Mouse (Mus musculus): ENCODE measurements at regions not wholly inside any gene's neighbourhood (a gene's known extent, or its start where the extent isn't known, plus 50 kb on each side); places are given as distances from the start of the nearest gene placed in this dataset.
"Not testable (repeated sequence)": the region's sequence is repeated elsewhere in the genome, so short reads cannot be mapped to it uniquely, and the experiment has no call there.

- ATAC-seq (replicated peaks; ENCODE audit: insufficient number of reproducible peaks, low FRiP score, low TSS enrichment, poor library complexity, severe bottlenecking): no peak
Measured at GRCm38 (mm10) chr9:90618154-90618553, 347.6 kb upstream of the Tbc1d2b start.

GRCm38 (mm10) chr9:90597894-90598293 lies 327.3 kb upstream of the Tbc1d2b start:
- ATAC-seq (replicated peaks; ENCODE audit: insufficient number of reproducible peaks, low FRiP score, low TSS enrichment, poor library complexity, severe bottlenecking): no peak

GRCm38 (mm10) chr9:90556742-90557141 lies 286.1 kb upstream of the Tbc1d2b start:
- ATAC-seq (replicated peaks; ENCODE audit: insufficient number of reproducible peaks, low FRiP score, low TSS enrichment, poor library complexity, severe bottlenecking): no peak

GRCm38 (mm10) chr9:90556216-90556615 lies 285.6 kb upstream of the Tbc1d2b start:
- ATAC-seq (replicated peaks; ENCODE audit: insufficient number of reproducible peaks, low FRiP score, low TSS enrichment, poor library complexity, severe bottlenecking): no peak

GRCm38 (mm10) chr9:90547931-90548330 lies 277.3 kb upstream of the Tbc1d2b start:
- no peak for ATAC-seq (replicated peaks; ENCODE audit: insufficient number of reproducible peaks, low FRiP score, low TSS enrichment, poor library complexity, severe bottlenecking)

- no peak for ATAC-seq (replicated peaks; ENCODE audit: insufficient number of reproducible peaks, low FRiP score, low TSS enrichment, poor library complexity, severe bottlenecking)
Measured at GRCm38 (mm10) chr9:90546720-90547119, 276.1 kb upstream of the Tbc1d2b start.

- ATAC-seq (replicated peaks; ENCODE audit: insufficient number of reproducible peaks, low FRiP score, low TSS enrichment, poor library complexity, severe bottlenecking): not testable (repeated sequence)
Measured at GRCm38 (mm10) chr9:90537683-90538082, 267.1 kb upstream of the Tbc1d2b start.

GRCm38 (mm10) chr9:90533372-90533771 lies 262.8 kb upstream of the Tbc1d2b start:
- no peak for ATAC-seq (replicated peaks; ENCODE audit: insufficient number of reproducible peaks, low FRiP score, low TSS enrichment, poor library complexity, severe bottlenecking)

GRCm38 (mm10) chr9:90521186-90521585 lies 250.6 kb upstream of the Tbc1d2b start:
- ATAC-seq (replicated peaks; ENCODE audit: insufficient number of reproducible peaks, low FRiP score, low TSS enrichment, poor library complexity, severe bottlenecking): no peak

GRCm38 (mm10) chr9:90494888-90495287 lies 224.3 kb upstream of the Tbc1d2b start:
- ATAC-seq (replicated peaks; ENCODE audit: insufficient number of reproducible peaks, low FRiP score, low TSS enrichment, poor library complexity, severe bottlenecking): no peak

GRCm38 (mm10) chr9:90490561-90491152 lies 220.1 kb upstream of the Tbc1d2b start:
- ATAC-seq (replicated peaks; ENCODE audit: insufficient number of reproducible peaks, low FRiP score, low TSS enrichment, poor library complexity, severe bottlenecking): no peak

- peak; percentile 64 for ATAC-seq (replicated peaks; ENCODE audit: insufficient number of reproducible peaks, low FRiP score, low TSS enrichment, poor library complexity, severe bottlenecking)
Measured at GRCm38 (mm10) chr9:90450579-90450978, 180.0 kb upstream of the Tbc1d2b start.

- peak; percentile 50; the same call in 1 of the 2 replicates for ATAC-seq (replicated peaks; ENCODE audit: insufficient number of reproducible peaks, low FRiP score, low TSS enrichment, poor library complexity, severe bottlenecking)
Measured at GRCm38 (mm10) chr9:90446957-90447356, 176.4 kb upstream of the Tbc1d2b start.

- no peak for ATAC-seq (replicated peaks; ENCODE audit: insufficient number of reproducible peaks, low FRiP score, low TSS enrichment, poor library complexity, severe bottlenecking)
Measured at GRCm38 (mm10) chr9:90434902-90435301, 164.3 kb upstream of the Tbc1d2b start.

- ATAC-seq (replicated peaks; ENCODE audit: insufficient number of reproducible peaks, low FRiP score, low TSS enrichment, poor library complexity, severe bottlenecking): peak; percentile 97
Measured at GRCm38 (mm10) chr9:90430898-90431297, 160.3 kb upstream of the Tbc1d2b start.

- ATAC-seq (replicated peaks; ENCODE audit: insufficient number of reproducible peaks, low FRiP score, low TSS enrichment, poor library complexity, severe bottlenecking): no peak
Measured at GRCm38 (mm10) chr9:90421662-90422061, 151.1 kb upstream of the Tbc1d2b start.

GRCm38 (mm10) chr9:90419762-90420541 lies 149.3 kb upstream of the Tbc1d2b start:
- no peak for ATAC-seq (replicated peaks; ENCODE audit: insufficient number of reproducible peaks, low FRiP score, low TSS enrichment, poor library complexity, severe bottlenecking)

GRCm38 (mm10) chr9:90408789-90409188 lies 138.2 kb upstream of the Tbc1d2b start:
- ATAC-seq (replicated peaks; ENCODE audit: insufficient number of reproducible peaks, low FRiP score, low TSS enrichment, poor library complexity, severe bottlenecking): no peak

- ATAC-seq (replicated peaks; ENCODE audit: insufficient number of reproducible peaks, low FRiP score, low TSS enrichment, poor library complexity, severe bottlenecking): no peak
Measured at GRCm38 (mm10) chr9:90407573-90407972, 137.0 kb upstream of the Tbc1d2b start.

- no peak for ATAC-seq (replicated peaks; ENCODE audit: insufficient number of reproducible peaks, low FRiP score, low TSS enrichment, poor library complexity, severe bottlenecking)
Measured at GRCm38 (mm10) chr9:90388401-90388800, 117.8 kb upstream of the Tbc1d2b start.

Measured in monocyte, adult 5-6 weeks (primary cell).